Mouse (Mus musculus) heart, postnatal 0 days (tissue): ENCODE data around the gene Lpp.

Experiments
- CTCF ChIP-seq: IDR thresholded peaks from 2 replicates; pipeline ENCODE4 v1.5.1; 2016; ENCODE audit warnings: antibody characterized with exemption, control low read depth, low read depth
- EP300 ChIP-seq: IDR thresholded peaks from 2 replicates; pipeline ENCODE4 v1.6.1; 2016; ENCODE audit warnings: antibody characterized with exemption, low read depth

DNA sequence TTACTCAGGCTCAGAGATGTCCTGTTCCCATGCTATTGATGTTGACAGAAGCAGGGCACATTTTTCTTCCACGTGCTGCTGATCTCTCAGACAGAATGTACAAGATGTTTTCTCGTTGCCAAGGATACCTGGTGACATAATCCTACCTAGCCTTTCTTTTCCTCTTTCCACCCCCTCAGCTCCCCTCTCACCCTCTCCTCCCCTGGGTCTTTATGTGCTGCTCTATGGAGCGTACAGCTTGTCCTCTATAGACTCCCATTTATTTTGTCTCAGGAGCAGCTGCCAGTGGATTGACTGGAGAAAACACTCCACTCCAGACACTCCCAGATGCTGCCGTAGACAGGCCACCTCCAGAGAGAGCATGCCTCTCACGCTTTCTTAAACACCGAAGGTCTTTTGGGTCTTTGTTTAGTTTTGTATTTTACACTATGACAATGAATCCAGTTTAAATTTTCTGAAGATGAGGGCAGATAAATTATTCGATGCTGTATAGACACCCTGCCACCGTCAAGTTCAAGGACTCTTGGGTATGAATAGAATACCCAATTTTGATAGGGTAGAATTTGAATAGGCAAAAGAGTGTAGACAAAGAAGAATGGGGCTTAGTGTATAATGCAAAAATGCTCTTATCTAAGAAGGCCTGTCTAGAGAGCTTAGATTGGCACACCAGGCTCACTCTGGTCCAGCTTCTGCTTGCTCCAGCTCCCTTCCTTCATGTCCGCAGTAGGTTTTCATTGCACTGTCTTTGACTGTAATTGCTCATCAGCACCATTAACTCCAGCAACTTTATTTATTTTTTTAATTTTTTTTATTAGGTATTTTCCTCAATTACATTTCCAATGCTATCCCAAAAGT is 548.2 kb downstream of the Lpp start:
- no peak for TF ChIP-seq CTCF
- no peak for TF ChIP-seq EP300
